18 mouse cellular contexts compared by ENCODE assay signal in genomic region chr14:28649411-28649810, GRCm38 (mm10).
DNase-seq lines count a peak whose midpoint lies in the region; ATAC-seq and TF ChIP-seq lines count a peak whose summit lies in the region.
"Had no signal": no experiment of that assay in that cellular context is flagged by ENCODE, and none has a peak within 500 bp of the region (broad histone marks: within the 10 kb centered on the region; RNA-seq: fewer than 3 reads in every experiment).

No protein-coding gene starts in this region.

- TF ChIP-seq CTCF in liver, adult 2 months (IDR thresholded peaks at IDR 0.05; ENCODE audit: low read depth, low read length), result no peak
- TF ChIP-seq CTCF in liver, postnatal 0 days (IDR thresholded peaks at IDR 0.05; ENCODE audit: low read depth), result no peak

- TF ChIP-seq EP300 in liver, postnatal 0 days (IDR thresholded peaks at IDR 0.05; ENCODE audit: low read depth), result no peak

- peak; percentile 96 for DNase-seq in liver, adult 2 months (ENCODE audit: extremely low read depth, low read depth, low spot score)
- no peak for DNase-seq in liver, postnatal 0 days
- DNase-seq: adrenal gland, adult 2 months; adrenal gland, adult 8-10 months; adrenal gland, postnatal 10 days; adrenal gland, postnatal 14 days; adrenal gland, postnatal 25 days; adrenal gland, postnatal 36 days; B cell, adult 2 months; cerebellum, adult 11 months; cerebellum, adult 11-12 months; cerebellum, adult 18-20 months; cerebellum, adult 2 months had no signal

- H3K36me3 ChIP-seq in liver, adult 2 months (ENCODE audit: control insufficient read depth, insufficient read depth, low read length), result no peaks in the 10 kb centered on the region
- no peaks in the 10 kb centered on the region for H3K36me3 ChIP-seq in liver, postnatal 0 days (replicated peaks; ENCODE audit: insufficient read depth, low read length)
- H3K36me3 ChIP-seq: G1E had no signal

- H3K27ac ChIP-seq in liver, adult 2 months (replicated peaks; ENCODE audit: insufficient read depth, low read depth, low read length), result peak overlapping the region; percentile 95
- H3K27ac ChIP-seq in liver, postnatal 0 days (ENCODE audit: low read depth), result no peak overlapping the region

- peak overlapping the region; percentile 20 for H3K9ac ChIP-seq in liver, adult 2 months (ENCODE audit: low read depth, low read length)
- H3K9ac ChIP-seq in liver, postnatal 0 days (replicated peaks), result no peak overlapping the region

- ATAC-seq in liver, postnatal 0 days, result no peak
- ATAC-seq: activated CD4-positive, CD25-positive, alpha-beta regulatory T cell, adult 4 months; CD4-positive, CD25-positive, alpha-beta regulatory T cell, adult 4 months; Patski had no signal

- H3K79me2 ChIP-seq in liver, adult 2 months (ENCODE audit: control insufficient read depth, insufficient read depth, low read length), result no peaks in the 10 kb centered on the region

- no peak overlapping the region for H3K4me2 ChIP-seq in liver, postnatal 0 days (ENCODE audit: low read depth, low read length)

- H3K4me1 ChIP-seq in liver, adult 2 months (ENCODE audit: control insufficient read depth, insufficient read depth, low read length), result peaks cover 25% of the 10 kb centered on the region
- H3K4me1 ChIP-seq in liver, postnatal 0 days (ENCODE audit: insufficient read depth), result peaks cover 6% of the 10 kb centered on the region; the same call in 1 of the 2 replicates

- no peak overlapping the region for H3K4me3 ChIP-seq in liver, adult 2 months (ENCODE audit: insufficient read depth, low read depth, low read length)
- no peak overlapping the region for H3K4me3 ChIP-seq in liver, postnatal 0 days (ENCODE audit: low read depth, low read length)

- H3K27me3 ChIP-seq in liver, adult 2 months (ENCODE audit: control insufficient read depth, insufficient read depth, low read length), result no peaks in the 10 kb centered on the region
- no peaks in the 10 kb centered on the region for H3K27me3 ChIP-seq in liver, postnatal 0 days (ENCODE audit: insufficient read depth, low read length)
- H3K27me3 ChIP-seq: CH12.LX, Patski had no signal

- no peaks in the 10 kb centered on the region; the same call in 1 of the 2 replicates for H3K9me3 ChIP-seq in liver, postnatal 0 days (ENCODE audit: low read length)

- no peak for TF ChIP-seq POLR2A in liver, adult 2 months (IDR thresholded peaks at IDR 0.05; ENCODE audit: extremely low read depth, insufficient read depth, low read length)
